Comparison of ENCODE assay signal across 15 mouse cellular contexts in genomic region chr17:85103310-85103709, GRCm38 (mm10). TPM values are rescaled to one million over a fixed set of nuclear protein-coding genes. Genes with fewer than 3 reads are reported as not detected.
DNase-seq lines count a peak whose midpoint lies in the region; ATAC-seq and TF ChIP-seq lines count a peak whose summit lies in the region.
"Had no signal": no experiment of that assay in that cellular context is flagged by ENCODE, and none has a peak within 500 bp of the region (broad histone marks: within the 10 kb centered on the region; RNA-seq: fewer than 3 reads in every experiment).

No protein-coding gene starts in this region.

- no peaks in the 10 kb centered on the region for H3K27me3 ChIP-seq in G1E (ENCODE audit: insufficient read depth, low read length)
- no peaks in the 10 kb centered on the region for H3K27me3 ChIP-seq in hindbrain, postnatal 0 days (ENCODE audit: insufficient read depth, low read length)
- H3K27me3 ChIP-seq: neural tube, embryonic 13.5 days; Patski had no signal

- peaks cover 14% of the 10 kb centered on the region for H3K4me1 ChIP-seq in G1E (ENCODE audit: insufficient read depth, low read depth, low read length)
- no peaks in the 10 kb centered on the region for H3K4me1 ChIP-seq in hindbrain, postnatal 0 days (ENCODE audit: insufficient read depth, low read length)
- H3K4me1 ChIP-seq: neural tube, embryonic 13.5 days had no signal

- WGBS in hindbrain, postnatal 0 days, result 53% methylated on average over 2 of the region's 2 CpGs

- DNase-seq in embryo, embryonic 10 days (ENCODE audit: low spot score), result peak; percentile 47
- DNase-seq in embryo, embryonic 9.5 days (ENCODE audit: extremely low spot score), result no peak
- DNase-seq in G1E (ENCODE audit: low spot score), result peak; percentile 5
- DNase-seq in embryo, embryonic 11 days, result peak; percentile 29
- DNase-seq in hindbrain, postnatal 0 days (ENCODE audit: low spot score), result no peak
- no peak for DNase-seq in heart, adult 11 months
- DNase-seq: B cell, adult 2 months; cerebellum, adult 9-11 months; lung, postnatal 36 days; right cerebral cortex, adult 18-20 months had no signal

- H3K36me3 ChIP-seq in G1E (replicated peaks), result peaks cover 23% of the 10 kb centered on the region
- peaks cover 4% of the 10 kb centered on the region; the same call in 1 of the 2 replicates for H3K36me3 ChIP-seq in hindbrain, postnatal 0 days (ENCODE audit: insufficient read depth, low read length)

- ATAC-seq in G1E (ENCODE audit: extremely low read depth, insufficient number of reproducible peaks, low FRiP score, poor library complexity, severe bottlenecking), result peak; percentile 94
- peak; percentile 77 for ATAC-seq in megakaryocyte, adult 5-6 weeks (ENCODE audit: poor library complexity, severe bottlenecking)
- no peak for ATAC-seq in hindbrain, postnatal 0 days
- ATAC-seq in cerebellum, adult (ENCODE audit: insufficient number of reproducible peaks, low FRiP score, low TSS enrichment), result no peak
- ATAC-seq: Patski had no signal

- no peak overlapping the region for H3K4me3 ChIP-seq in G1E (ENCODE audit: low read depth, low read length)
- H3K4me3 ChIP-seq in hindbrain, postnatal 0 days (ENCODE audit: low read length), result no peak overlapping the region
- H3K4me3 ChIP-seq: left cerebral cortex, adult 2 months; neural tube, embryonic 13.5 days had no signal

- H3K9ac ChIP-seq in hindbrain, postnatal 0 days (replicated peaks; ENCODE audit: low read length), result no peak overlapping the region
- H3K9ac ChIP-seq: neural tube, embryonic 13.5 days had no signal

- H3K4me2 ChIP-seq in hindbrain, postnatal 0 days (ENCODE audit: low read depth, low read length), result no peak overlapping the region
- H3K4me2 ChIP-seq: neural tube, embryonic 13.5 days had no signal

- peaks cover 9% of the 10 kb centered on the region for H3K9me3 ChIP-seq in G1E (replicated peaks)
- 0 out of 2 replicates have a peak, but pooled peaks cover 3% of the 10 kb centered on the region for H3K9me3 ChIP-seq in hindbrain, postnatal 0 days (ENCODE audit: low read length)

- no peak overlapping the region for H3K27ac ChIP-seq in hindbrain, postnatal 0 days
- H3K27ac ChIP-seq: left cerebral cortex, adult 2 months; neural tube, embryonic 13.5 days had no signal

- no peak for TF ChIP-seq CTCF in G1E (IDR thresholded peaks at IDR 0.05; ENCODE audit: low read depth, low read length)
- TF ChIP-seq CTCF in hindbrain, postnatal 0 days (IDR thresholded peaks at IDR 0.05; ENCODE audit: low read depth), result no peak

RNA-seq across cellular contexts. Expression of gene Camkmt, which starts 13.0 kb away (rescaled TPM):
- total RNA-seq in G1E (2014; fragmentation: Nextera tagmentation), result 8.0 and 10.0 TPM in 2 replicates
- 1.5 and 1.7 TPM in 2 replicates for total RNA-seq in G1E (2017)
- 1.6 and 2.4 TPM in 2 replicates for polyA plus RNA-seq in G1E (2012)
- total RNA-seq in megakaryocyte, adult 5-6 weeks (2015), result 2.8 and 4.2 TPM in 2 replicates
- total RNA-seq in megakaryocyte, adult 5-6 weeks (2017), result 2.3 and 3.3 TPM in 2 replicates
- total RNA-seq in hindbrain, postnatal 0 days (2014; rRNA removed), result 5.2 and 8.4 TPM in 2 replicates
- polyA plus RNA-seq in hindbrain, postnatal 0 days (2015; fragmentation: Nextera tagmentation; extraction: Ambion mirVana), result 15.4 and 15.9 TPM in 2 replicates

RNA-seq across cellular contexts. Expression of gene Prepl, which starts 13.3 kb away (rescaled TPM):
- total RNA-seq in G1E (2014; fragmentation: Nextera tagmentation), result 53.0 and 68.4 TPM in 2 replicates
- total RNA-seq in G1E (2017), result 21.3 and 27.4 TPM in 2 replicates
- 0.98 and 1.2 TPM in 2 replicates for polyA plus RNA-seq in G1E (2012)
- 13.5 and 15.3 TPM in 2 replicates for total RNA-seq in megakaryocyte, adult 5-6 weeks (2015)
- 7.9 and 10.3 TPM in 2 replicates for total RNA-seq in megakaryocyte, adult 5-6 weeks (2017)
- 94.0 and 104 TPM in 2 replicates for total RNA-seq in hindbrain, postnatal 0 days (2014; rRNA removed)
- 105 and 124 TPM in 2 replicates for polyA plus RNA-seq in hindbrain, postnatal 0 days (2015; fragmentation: Nextera tagmentation; extraction: Ambion mirVana)

Comparison
In these comparisons a context has a peak if more than half of its experiments do, and no peak if none do; other contexts are left out.
1. DNase-seq: peak in embryo, embryonic 10 days (single experiment), G1E (single experiment) and embryo, embryonic 11 days (single experiment); none in embryo, embryonic 9.5 days (single experiment), hindbrain, postnatal 0 days (single experiment) and heart, adult 11 months (single experiment).
2. ATAC-seq: peak in G1E (single experiment) and megakaryocyte, adult 5-6 weeks (single experiment); none in hindbrain, postnatal 0 days (single experiment) and cerebellum, adult (single experiment).